Mouse (Mus musculus): ENCODE results near the gene Stam2. TPM values are rescaled to one million over a fixed set of nuclear protein-coding genes. Genes with fewer than 3 reads are reported as not detected.

Stam2 gene
- total RNA-seq, 2 experiments from 2014 or later, result 22.1 to 23.7 TPM

DNA sequence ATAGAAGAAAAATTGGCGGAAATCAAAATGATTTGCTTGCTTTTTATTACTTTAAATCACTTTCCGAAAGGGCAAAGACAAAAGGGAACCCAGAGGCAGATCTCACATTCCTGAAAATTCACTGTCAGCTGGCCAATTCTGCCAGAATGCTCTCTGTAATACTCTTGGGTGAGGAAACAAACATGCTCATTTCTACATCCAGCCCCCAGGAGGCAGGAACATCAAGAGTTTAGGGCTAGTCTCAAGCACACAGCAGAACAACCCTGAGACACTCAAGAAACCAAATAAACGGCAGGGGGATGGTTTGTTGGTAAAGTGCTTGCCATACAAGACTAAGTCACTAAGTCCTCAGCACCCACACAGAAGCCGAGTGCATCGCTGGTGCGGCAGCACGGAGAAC, 9.5 kb downstream of the Stam2 start:
- DNase-seq (ENCODE audit: extremely low spot score in 1 of 2, low spot score in 1 of 2), result no peak

DNA sequence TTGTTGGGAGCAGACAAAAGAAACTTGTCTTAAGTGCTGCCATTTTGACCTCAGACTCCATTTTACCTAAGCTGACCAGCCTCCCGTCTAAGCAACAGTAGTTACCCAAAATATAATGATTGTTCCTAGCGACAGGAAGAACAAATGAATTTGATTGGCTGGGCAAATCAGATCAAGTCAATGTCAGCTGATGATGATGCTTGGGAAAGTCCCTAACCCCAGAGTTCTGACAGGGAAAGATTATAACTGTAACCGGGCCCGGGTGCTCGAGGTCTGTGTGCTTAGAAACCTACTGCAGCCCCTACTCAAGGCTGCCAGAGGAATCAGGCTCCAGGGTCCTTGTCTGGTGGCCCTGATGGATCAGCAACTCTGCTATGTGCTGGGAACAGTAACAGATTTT, 10.1 kb downstream of the Stam2 start:
- DNase-seq (ENCODE audit: extremely low spot score in 1 of 2, low spot score in 1 of 2), result no peak

DNA sequence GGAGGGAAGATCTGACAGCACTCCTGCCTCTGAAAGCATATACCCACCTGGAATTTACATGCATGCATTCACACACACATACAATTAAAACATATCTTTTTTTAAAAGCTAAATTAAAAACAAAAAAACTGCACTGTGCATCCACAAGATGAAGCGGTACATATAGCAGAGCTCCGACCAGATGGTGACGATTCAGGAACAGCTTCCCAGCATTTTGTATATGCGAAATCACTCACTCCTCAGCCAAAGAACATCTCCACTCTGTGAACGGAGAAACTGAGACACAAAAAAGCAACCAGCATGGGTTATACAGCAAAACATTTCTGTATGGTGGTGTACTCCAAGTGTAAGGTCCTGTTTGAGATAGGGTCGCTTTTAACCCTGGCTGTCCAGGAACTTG, 11.2 kb downstream of the Stam2 start:
- no peak for DNase-seq (ENCODE audit: extremely low spot score in 1 of 2, low spot score in 1 of 2)

DNA sequence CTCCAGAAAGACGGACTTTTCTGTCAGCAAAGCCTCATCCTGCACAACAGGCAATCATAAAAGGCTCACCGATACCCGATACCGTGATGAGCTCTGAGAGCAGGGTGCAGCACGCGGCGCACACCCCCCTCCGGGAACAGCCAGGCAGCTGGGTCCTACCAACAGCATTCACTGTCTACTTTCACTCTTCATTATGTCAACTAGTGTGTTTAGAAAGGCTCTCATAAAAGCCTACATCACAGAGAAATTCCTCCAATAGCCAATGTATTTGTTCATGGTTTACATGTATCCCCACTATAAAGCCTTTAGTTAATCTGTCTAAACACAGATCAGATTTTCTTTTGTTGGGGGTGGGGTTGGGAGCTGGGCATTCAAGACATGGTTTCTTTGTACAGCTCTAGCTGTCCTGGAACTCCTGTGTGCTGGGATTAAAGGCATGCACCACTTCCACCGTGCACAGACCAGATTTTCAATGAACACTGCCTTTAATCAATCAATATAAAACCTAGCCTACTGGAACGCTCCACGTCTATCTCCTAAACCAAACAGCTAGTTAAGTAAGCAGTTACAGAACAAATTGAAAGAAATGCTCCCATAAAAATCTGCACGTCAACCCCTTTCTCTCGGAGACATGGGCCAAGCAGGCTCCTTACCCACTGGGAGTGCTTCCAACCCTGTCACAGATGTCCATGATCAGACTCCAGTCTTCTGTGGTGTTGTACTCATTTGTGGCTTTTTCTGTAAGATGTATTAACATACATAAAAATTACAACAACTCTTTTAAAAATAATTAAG, 21.7 kb downstream of the Stam2 start:
- DNase-seq (ENCODE audit: extremely low spot score in 1 of 2, low spot score in 1 of 2), result no peak

DNA sequence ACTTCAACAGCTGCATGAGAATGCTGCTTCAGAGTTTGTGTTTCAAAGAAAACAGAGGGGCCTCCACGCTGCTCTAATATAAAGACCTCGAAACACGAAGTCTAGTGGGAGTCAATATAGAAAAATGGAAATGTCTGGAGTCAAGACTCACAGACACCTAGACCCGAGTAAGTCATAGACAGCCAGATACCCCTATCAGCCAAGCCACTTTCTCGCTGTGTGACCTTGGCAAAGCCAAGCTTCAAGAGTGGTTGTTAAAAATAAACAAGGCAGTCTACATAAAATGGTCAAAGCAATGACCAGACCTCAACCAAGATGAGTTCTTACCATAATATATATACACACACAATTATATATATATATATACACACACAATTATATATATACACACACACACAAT, 25.0 kb downstream of the Stam2 start:
- DNase-seq (ENCODE audit: extremely low spot score in 1 of 2, low spot score in 1 of 2), result no peak

DNA sequence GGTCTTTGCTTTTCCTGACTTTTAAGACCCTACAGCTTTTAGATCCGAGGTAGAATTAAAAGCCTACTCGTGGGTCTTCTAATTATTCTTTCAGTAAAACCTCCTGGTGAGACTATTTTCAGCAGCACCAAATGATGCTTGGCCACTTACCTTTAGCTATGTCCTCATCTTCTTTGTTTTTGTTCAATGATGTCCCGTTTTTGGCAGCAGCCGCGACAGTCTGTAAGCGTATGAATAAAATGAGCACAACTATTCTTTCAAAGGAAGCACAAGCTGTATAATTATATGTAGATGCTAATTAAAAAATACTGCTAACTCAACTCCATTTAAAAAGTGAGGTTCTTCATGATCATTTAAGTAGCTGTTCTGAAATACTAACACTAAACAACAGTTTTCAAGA, 26.5 kb downstream of the Stam2 start:
- no peak for DNase-seq (ENCODE audit: extremely low spot score in 1 of 2, low spot score in 1 of 2)

DNA sequence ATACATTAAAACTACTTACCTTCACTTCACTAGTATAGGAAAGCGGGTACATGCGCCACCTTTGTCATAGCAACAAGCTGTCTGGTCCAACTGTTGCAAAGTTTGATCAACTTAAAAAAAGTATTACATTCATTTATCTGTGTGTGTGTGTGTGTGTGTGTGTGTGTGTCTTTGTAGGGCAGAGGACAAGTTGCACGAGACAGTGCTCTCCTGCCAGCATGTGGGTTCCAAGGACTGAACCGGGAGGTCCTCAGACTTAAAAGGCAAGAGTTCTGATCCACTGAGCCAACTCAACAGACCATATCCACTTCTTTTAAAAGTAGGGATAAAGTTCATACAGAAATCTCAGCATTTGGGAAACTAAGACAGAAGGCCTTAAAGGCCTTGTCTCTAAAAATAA, 28.0 kb downstream of the Stam2 start:
- DNase-seq (ENCODE audit: extremely low spot score in 1 of 2, low spot score in 1 of 2), result no peak

DNA sequence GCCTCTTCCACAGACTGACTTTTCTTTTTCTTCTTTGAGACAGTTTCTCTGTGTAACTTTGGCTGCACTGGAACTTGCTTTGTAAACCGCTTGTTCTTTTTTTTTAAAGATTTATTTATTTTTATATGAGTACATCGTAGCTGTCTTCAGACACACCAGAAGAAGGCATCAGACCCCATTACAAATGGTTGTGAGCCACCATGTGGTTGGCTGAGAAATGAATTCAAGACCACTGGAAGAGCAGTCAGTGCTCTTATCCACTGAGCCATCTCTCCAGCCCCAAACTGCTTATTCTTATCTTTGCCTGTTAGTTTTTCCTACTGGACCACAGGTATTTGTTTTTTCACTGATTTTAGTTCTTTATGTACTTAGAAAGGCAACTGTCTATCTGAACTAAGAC, 31.3 kb downstream of the Stam2 start:
- DNase-seq (ENCODE audit: extremely low spot score in 1 of 2, low spot score in 1 of 2), result no peak

DNA sequence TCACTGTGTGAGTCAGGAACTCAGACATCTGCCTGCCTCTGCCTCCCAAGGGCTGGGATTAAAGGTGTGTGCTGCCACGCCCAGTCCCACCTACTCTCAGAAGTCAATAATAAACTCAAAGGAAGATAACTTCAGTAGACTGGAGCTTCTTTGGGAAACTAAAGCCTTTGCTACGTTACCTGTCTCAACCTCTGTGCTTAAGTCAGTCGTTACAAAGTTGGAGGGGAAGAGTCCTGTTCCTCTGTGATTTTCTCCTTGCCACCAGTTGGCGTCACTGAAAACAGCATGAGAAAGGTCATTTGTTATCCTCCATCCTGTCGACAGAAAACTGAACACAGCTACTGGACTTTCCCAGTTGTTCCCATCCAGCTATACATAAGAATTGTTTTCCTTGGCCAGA, 32.7 kb downstream of the Stam2 start:
- DNase-seq (ENCODE audit: extremely low spot score in 1 of 2, low spot score in 1 of 2), result no peak

DNA sequence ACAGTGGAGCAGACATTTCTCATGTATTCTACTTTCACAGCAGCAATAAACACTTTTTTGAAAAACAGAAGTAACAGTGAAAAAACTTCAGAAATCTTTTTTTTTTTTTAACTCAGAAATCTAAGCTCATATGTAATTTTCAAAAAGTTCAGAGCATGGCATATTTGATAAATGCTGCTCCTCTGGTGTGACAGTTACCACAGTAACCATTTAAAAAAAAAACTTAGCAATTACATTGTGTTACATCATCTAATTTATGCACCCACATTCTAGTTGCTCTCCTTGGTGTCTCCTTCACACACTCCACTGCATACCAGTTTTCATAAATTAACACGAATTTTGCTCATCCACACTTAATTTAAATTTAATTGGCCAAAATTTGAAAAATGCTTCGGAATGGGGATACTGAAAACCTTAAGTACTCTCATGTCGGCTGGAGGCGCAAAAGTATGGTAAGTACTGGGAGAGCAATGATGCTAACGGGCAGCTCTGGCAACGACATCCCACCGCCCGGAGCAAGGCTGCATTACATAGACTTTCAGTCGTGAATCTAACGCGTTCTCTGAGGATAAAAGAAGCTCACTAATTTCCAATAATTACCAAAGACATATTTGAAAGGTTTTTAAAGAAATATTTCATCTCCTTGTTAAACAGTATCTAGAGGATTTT, 40.6 kb downstream of the Stam2 start:
- no peak for DNase-seq (ENCODE audit: extremely low spot score in 1 of 2, low spot score in 1 of 2)

DNA sequence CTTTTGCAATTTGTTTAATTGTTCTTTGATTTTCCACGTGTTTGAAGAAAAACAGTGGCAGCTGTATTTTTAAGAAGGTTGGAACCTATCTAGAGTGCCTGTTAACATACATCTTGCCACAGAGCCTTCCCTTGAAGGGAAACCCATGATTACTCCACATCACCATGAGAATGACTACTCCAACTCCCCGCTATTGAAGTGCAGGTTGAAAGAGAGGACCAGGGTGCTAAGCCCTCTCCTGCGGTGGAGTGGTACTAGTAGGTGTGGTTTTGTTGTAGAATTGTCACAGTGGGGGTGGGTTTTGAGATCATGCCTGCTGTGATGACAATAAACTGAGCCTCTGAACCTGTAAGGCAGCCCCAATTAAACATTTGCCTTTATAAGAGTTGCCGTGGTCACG, 41.7 kb downstream of the Stam2 start:
- DNase-seq (ENCODE audit: extremely low spot score in 1 of 2, low spot score in 1 of 2), result no peak

DNA sequence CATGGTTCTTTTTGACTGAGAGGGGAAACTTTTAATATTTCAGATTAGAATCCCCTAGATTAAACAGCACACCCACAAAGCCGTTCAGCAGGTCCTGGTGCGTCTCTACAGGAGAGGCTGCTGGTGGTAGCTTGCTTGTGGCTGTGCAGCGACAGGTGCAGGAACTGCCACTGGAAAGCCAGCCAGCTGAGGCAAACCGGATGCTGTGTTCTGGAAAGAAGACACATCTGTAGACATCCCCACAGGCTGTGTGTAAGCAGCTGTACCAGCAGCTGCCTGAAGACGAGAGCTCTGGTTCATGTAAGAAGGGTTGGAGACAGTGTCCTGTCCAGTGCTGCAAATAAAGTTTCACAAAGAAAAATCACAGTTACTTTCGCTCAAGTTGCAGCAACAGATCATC, 47.5 kb downstream of the Stam2 start:
- no peak for DNase-seq (ENCODE audit: extremely low spot score in 1 of 2, low spot score in 1 of 2)

DNA sequence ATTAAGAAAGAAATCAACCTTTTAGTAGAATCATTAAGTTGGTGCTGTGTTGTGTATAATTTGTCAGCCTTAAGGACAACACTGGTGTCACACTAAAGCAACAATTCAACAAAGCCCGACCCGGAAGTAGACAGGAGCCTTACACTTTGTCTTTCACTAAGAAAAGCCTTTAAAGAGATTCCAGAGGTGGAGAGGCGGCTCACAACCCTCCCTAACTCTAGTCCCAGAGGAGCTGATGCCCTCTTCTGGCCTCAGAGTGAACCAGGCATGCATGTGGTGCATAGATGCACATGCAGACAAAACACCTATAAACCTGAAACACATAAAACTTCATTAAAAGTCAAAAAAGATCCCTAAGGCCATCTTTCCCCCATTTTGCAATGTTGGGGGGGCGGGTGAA, 50.3 kb downstream of the Stam2 start:
- DNase-seq (ENCODE audit: extremely low spot score in 1 of 2, low spot score in 1 of 2), result no peak

DNA sequence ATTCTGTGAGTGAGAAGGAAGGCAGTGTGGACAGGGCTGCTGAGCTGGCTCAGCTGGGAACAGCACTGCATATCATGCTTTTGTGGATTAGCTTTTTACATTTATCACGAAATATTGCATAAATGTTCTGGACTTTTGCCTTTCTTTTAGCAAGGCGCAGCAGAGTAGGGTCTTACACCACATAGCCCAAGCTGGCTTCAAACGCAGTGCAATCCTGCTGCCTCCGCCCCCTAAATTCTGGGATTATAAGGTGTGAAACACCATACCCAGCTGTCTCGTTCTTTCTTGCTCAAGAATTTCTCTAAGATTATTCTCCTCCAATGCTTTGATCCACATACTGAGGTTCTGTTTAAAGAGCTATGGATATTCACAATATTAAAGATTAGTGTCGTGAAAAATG, 55.5 kb downstream of the Stam2 start:
- DNase-seq (ENCODE audit: extremely low spot score in 1 of 2, low spot score in 1 of 2), result no peak

DNA sequence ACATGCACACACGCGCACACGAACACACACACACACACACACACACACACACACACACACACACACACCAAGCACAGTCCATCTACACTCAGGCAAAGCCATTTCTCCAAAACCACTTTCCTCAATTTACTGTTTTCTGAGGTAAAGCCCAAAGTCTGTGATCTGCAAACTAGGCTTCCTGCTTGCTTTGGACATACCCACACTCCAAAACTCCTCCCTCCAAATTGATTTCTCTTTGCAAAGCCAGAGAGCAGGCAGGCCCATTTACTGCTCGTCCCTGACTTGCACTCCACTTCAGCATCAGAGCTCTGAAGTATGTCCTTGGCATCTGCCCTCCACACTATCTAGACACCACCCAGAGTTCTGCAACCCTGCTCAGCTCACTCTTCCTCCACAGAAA, 64.5 kb downstream of the Stam2 start:
- DNase-seq (ENCODE audit: extremely low spot score in 1 of 2, low spot score in 1 of 2), result no peak

DNA sequence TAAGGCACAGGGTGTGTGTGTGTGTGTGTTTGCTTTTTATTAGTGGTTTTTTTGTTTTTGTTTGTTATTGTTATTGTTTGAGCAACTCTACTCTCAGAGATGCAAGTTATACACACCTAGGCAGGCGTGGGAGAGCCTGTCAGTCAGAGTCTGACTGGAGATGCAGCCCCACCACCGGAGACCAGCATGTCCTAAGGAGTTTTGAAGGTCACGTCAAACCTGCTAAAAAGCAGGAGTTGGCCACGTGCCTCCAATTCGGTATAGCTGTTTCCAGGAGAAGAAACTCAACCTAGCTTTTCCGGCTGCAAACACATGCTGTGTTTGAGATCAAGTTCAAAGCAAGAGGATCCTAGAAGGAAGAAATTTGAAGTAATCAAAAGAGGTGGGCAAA, 65.2 kb downstream of the Stam2 start:
- peak in 1 of 2 experiments; percentile 23 for DNase-seq (ENCODE audit: extremely low spot score in 1 of 2, low spot score in 1 of 2)

DNA sequence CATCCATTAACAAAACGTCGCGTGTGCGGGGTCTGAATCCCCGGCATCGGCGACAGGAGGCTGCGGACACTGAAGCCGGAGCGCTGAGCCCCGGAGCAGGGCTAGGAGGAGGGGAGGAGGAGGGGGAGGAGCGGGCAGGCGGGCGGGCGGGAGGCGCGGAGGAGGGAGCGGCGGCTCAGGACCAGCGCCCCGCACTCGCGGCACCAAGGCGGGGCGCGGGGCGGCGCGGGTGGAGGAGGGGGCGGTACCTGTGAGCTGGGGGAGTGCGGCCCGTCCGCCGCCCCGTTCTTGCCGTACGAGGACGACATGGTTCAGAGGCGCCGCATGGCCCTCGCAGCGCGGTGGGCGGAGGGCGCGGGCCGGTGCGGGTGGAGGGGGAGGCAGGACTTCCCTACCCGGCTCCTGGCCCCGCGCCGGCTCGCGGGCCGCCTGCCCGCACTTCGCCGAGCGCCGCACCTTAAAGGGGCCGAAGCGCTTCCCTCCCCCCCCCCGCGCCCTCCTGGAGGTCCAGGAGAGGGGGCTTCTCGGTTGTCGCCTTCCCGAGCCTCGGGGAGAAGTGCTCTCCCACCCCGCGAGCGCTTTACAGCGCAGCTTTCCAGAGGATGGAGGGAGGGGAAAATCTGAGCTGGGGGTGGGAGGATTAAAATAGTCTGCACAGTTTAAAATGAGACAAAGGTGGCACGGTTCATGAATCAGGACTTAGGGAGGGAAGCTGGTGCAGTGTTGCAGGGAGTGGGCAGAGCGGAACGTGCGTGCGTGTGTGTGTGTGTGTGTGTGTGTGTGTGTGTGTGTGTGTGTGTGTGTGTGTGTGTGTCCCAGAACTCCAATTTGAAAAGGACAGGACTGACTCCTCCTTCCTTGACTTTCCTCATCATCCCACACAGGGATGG, 65.8 kb downstream of the Stam2 start, which contains the start of gene Cacnb4:
Gene Cacnb4, minus strand, starts transcription at position 809 of the 890 bp plus-strand sequence.
- peak; percentile 16 to 49 for DNase-seq (ENCODE audit: extremely low spot score in 1 of 2, low spot score in 1 of 2)

DNA sequence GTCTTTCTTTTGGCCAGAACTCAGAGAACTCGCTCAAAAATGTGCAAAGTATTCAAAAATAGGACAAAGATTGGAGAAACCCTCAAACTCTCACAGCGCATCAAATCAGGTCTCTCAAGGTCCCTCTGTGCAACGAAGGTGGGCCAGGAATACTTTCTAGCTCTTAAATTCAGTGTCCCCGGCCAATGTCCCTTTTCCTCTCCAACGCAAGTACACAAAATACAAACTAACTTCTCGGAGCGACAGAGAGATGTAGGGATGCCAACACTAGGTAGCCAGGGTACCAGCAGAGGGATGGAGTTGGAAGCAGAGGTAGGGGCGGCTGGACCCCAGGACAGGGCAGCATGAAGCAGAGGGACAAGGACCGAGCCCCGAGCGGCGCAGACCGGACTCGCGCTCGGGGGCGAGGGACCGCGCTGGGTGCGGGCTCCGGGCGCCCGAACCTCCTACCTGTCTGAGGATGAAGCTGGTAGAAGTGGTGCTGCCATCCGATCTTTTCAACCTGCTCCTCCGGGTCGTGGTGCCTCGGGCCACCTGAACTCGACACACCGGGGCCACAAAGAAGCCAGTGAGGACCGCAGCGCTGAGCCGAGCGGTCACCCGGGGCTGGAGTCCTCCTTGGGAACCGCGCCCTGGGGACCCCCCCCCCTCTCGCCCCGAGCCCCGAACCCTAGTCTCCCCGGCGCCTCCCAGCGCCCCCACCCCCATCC, 66.6 kb downstream of the Stam2 start:
- DNase-seq (ENCODE audit: extremely low spot score in 1 of 2, low spot score in 1 of 2), result no peak

DNA sequence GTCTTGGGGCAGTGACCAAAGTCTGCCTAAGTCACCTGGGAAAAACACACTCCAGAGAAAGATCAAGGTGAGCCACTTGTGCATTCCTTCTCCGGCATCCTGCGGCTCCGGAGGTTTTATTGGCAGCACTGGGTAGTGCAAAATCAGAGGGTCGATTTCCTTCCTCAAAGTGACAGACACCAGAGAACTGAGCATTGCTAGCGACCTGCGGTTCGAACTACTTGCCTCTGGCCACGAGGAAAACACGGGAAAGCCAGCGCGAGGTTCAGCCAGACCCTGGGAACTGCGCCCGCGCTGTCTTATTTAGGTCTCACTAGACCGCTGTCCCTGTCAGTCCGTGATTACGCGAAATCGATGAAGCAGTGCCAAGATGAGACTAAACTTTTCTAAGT, 67.2 kb downstream of the Stam2 start:
- DNase-seq (ENCODE audit: extremely low spot score in 1 of 2, low spot score in 1 of 2), result no peak

DNA sequence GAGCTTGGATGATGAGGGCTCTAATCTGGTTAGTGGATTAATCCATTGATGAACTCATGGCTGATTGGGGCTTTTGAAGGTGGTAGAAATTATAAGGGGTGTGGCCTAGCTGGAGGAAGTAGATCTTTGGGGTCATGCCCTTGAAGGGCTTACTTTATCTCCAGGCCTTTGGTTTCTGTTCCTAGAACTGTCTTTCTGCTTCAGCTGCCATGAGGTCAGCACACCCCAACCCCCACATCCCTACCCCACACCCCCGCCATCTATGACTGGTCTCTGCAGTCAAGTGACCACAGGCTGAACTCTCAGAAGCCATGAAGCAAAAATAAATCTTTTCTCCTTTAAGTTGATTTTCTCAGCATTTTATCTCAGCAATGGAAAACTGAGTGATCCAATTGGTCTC, 68.9 kb downstream of the Stam2 start:
- no peak for DNase-seq (ENCODE audit: extremely low spot score in 1 of 2, low spot score in 1 of 2)

DNA sequence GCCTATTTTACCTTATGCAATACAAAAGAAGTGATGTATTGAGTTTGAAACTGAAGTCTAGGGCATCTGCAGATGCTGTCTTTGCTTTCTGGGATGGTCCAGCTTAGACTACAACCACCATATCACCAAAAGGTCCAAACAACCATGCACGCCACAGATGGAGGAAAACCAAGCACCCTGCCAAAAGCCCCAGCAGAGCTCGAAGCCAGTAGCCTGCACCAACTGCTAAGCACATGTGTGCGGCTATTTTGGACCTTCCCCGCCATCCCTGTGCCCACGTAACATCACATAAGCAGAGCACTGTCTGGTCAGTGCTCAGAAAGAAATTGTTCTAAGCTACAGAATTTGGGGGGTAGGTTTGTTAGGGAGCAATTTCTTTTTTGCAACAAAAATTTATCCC, 71.3 kb downstream of the Stam2 start:
- no peak for DNase-seq (ENCODE audit: extremely low spot score in 1 of 2, low spot score in 1 of 2)
